Mouse (Mus musculus): ENCODE measurements around the gene Gm12888.
"Not testable (repeated sequence)": the region's sequence is repeated elsewhere in the genome, so short reads cannot be mapped to it uniquely, and the experiment has no call there.

The Gm12888 gene

DNA sequence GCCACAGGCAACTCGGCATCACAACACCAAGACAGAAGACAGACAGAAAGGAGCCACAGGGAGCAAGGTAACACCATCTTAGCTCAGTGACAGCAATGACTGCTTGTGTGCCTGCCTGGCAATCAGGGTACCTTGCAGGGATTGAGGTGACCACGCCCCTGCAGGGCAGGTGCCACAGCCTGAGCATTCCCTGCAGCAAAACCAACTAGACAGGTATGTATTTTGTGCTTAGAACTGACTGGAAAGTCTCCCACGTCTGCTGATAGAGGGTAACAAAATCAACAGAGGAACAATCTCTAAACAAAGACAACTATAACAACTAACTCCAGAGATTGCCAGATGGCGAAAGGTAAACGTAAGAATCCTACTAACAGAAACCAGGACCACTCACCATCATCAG, at the start of gene Gm12888:
Gene Gm12888, minus strand, starts transcription at position 101 of the 400 bp plus-strand sequence.
- not testable (repeated sequence) for DNase-seq (ENCODE audit: low spot score)
